Mouse (Mus musculus) 416B (cell line): ENCODE results near the gene Gm10392.

ENCODE experiments used
- DNase-seq: peaks from one replicate; pipeline ENCODE4 v3.0.0; 2011; ENCODE audit warnings: low read depth

Gene Gm10392

DNA sequence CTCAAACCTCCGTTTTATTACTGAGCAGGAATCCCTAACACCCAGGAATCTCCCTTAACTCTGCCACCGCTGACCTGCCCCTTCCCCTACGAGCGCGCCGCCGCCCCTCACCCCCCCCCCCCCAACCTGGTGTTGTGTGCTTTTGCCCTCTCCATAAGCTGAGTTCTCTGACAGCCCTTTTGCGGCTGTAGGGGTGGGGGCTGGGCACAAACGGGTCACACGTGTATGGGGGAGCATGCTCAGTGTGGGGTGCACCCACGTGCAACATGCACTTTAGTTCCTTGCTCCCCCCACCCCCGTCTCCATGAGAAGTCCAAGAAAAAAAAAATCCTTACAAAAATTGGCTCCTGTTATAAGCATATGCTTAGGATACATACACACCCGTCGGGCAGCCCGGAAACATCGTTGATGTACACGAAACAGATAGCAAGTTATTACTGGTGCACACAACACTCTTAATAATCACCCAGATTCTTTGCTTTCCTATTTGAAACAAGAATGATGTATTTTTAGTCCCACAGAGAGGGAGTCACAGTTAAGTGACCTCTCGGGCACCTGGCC lies 26.6 kb downstream of the Gm10392 start:
- DNase-seq, result peak; percentile 83

DNA sequence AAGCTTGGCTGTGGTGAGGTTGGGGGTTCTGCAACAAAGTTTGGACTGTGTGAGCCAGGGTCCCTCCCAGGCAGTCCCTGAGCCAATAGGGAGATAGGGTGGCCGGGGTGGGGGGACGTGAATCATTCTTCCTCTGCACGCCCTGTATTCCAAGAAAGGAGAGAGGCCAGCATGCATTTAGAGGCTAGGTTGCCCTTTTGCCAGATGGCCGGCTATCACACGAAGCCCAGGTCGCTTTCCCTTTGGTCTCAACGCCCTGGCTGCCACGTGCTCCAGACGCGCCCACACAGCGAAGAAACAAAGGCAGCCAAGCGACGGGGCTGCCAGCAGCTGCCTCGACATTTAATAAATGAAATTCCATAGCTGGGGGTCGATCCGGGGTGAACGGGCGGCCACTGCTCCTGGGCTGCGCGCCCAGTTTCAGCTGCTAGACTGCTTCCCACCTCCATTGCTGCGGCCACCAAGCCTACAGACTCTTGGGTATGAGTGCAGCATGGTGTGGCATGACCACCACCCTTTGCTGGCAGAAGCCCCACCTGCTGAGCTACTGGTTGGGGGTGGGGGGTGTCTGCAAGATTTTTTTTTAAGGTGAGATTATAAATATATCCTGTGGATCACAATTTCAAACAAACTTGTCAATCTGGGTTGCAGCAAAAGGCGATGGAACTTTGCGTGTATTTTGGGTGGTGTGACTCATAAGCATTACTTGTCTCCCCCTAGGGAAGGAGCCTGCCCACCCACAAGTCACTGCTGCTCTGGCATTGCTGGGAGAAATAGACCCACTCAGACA lies 27.3 kb downstream of the Gm10392 start:
- DNase-seq, result peak; percentile 96

DNA sequence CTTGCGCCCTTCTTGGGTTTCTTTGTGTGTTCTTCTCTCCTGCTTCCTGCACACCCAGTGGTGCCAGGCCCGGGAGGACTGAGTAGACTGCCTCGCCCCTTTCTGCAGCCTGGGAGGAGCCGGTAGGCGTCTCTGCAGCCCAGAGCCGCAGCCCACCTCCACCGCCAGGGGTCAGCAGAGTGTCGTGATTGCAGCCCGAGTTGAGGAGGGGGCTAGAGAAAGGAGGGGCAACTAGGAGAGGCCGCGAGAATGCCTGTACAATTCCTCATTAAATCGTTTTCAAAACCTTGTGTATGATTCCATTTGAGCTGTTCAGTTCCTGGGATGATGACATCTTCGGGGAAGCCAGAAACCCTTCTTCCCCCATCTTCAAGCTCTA lies 27.9 kb downstream of the Gm10392 start:
- DNase-seq, result peak; percentile 92

DNA sequence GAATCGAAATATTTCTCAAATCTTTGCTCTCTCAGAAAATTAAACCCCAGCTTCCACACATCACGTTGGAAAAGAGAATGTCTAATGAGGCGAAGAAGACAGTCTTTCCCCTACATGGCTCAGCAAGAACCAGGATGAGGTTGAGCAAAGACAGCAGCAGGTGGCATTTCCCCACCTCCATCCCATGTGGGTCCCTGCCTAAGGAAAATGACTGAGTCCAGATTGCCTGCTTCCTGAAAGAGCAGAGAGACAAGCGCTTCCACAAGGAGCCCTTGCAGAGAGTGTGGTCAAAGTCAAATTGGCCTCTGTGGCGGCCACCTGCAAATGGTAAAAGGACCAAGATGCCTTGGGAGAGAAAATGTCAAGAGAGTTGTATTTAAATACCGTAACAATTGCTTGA lies 28.5 kb downstream of the Gm10392 start:
- DNase-seq, result no peak

DNA sequence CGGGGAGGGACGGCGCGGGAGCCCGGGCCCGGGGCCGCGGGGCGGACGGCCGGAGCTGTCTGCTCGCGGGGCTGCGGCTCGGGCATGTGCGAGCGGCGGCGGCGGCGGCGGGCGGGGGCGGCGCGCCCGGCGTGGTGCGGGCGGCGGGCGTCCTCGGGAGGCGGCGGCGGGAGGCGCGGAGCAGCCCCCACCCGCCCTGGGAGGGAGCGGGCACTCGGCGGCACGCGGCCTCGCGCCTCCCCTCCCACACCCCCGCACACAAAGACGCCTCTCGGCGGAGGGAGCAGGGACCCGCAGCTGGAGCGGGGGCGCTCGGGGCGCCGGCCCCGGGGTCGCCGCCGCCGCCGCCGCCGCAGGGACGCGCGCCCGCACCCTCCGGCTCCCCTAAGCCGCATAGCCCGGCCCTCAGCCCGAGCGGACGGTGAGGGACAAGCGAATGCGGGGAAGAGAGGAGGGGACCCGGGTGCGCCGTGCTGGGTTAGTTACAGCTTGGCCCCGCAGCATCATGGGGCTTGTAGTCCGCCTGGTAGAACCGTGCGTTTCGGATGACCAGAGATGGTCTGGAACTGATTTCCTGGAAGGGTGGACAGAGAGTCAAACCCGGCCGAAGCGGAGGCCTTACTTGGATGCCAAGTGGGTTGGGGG lies 29.3 kb downstream of the Gm10392 start, which contains the start of gene Ankrd13b:
Gene Ankrd13b (minus strand): TSS at position 88 of the 645 bp plus-strand sequence.
- DNase-seq, result peak; percentile 68

DNA sequence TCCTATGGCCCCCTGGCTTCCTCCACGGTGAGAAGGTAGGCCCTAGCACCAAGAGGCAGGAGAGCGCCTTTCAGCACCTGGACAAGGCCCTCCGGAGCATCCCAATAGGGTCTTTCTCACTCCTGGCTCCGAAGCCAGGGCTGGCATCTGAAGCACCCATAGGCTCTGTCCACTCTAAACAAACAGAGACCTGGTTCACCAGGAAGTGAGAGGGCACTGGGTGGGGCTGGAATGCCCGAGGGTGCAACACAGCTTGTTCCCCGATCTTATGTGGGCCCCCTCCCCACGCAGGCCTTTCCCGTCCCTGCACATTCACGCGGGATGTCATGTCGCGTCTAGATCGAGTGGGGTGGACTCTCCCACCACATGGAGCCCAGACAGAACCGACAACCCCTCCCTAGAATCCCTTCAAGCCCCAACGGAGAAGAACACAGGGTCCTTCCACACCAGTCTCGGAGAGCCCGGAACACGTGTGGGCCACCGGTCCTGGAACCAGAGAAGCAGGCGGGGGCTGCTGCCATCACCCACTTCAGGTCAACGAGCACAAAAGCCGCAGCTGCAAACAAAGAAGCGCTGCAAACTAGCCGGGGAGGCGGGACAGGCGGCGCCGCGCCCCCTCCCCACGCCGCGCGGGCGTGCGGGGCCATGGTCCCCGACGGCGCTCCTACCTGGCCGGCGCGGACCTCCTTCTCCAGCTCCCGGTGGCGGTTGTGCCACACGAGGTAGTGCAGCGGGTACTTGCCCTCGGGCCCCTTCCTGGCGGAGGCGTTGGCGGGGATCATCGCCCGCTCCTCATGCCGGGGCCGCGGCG lies 30.0 kb downstream of the Gm10392 start:
- DNase-seq, result no peak

DNA sequence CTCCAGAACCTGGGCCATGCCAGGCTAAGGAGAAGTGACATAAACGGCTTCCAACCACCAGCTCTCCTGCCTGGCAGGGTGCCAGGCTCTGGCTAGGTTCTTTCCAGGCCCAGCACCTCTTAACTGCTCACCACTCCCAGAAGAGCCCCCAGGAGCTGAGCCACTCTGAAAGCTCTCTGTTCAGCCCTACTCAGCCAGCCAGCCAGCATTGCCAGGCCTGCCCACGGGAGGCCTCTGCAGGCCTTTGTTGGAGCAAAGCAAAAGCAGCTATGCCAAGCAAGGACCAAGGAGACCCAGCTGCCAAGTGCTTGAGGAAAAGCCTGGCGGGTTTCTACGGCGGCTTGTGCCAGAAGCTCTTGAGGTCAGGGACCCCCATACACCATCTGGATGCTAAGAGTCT lies 32.2 kb downstream of the Gm10392 start:
- peak; percentile 53 for DNase-seq

DNA sequence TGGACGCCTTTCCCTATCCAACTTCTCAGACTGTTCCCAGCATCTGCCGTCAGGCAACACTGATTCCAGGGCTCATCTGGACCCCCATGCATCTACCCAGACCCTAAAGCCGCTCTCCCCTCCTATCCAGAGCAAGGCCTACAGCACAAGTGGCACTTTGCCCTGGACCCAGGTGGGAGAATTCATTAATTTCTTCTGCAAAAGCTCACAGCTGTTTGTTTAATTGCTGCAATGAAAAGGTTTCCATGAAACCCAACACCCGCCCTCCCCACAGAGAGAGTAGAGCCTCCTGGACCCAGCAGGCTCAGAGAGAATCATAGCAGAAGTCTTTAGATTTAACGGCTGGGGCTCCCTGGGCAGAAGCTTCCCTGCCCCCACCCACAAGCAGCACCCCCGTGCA lies 33.8 kb downstream of the Gm10392 start:
- DNase-seq, result no peak

DNA sequence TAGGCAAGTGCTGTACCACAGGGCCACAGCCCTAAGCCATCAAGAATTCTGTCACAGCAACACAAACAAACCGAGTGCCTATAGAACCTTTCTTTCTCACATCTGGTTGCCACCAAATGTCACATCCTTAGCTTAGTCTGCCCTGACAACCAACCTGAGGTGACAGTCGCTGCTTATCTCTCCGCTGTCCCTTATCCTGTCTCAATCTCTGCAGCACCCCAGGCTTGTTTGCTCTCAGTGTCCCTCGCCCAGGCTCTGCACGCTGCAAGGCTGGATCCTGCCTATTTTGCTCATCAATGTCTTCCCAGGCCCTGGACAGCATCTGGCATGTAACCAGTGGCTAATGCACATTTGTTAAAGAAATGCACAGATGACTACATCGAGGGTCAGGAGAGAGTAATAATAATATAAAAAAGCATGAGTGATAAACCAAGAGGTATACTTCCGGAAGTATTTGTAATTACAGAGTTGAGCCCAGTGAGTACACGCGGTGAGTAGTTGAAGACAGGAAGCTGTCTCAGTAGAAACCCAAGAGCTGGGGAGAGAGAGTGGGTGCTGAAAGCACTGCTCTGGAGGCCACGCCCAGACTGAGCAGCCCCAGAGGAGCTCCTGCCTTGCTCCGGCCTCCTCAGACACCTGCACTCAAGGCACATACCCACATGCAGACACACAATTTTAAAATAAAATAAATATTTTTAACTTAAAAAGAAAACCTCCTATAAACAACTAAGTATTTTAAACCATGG lies 35.3 kb downstream of the Gm10392 start:
- DNase-seq, result peak; percentile 65

DNA sequence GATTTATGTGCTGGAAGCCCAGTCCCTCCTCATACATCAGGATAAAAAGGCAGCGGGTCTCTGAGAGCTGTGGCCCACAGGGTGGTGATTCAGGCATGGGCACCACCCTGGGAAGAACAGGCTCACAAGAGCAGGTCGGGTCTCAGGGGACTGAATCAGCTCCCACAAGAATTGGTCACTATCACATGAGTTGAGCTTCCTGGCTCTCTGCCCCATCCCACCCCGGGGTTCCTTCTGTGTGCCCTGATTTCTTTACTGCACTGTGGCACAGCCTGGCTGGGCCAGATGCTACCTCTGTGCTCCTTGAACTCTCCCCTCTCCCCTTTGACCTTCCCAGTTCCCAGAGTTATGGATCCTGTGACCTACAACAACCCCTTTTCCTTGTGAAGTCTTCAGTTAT lies 36.0 kb downstream of the Gm10392 start:
- DNase-seq, result no peak

DNA sequence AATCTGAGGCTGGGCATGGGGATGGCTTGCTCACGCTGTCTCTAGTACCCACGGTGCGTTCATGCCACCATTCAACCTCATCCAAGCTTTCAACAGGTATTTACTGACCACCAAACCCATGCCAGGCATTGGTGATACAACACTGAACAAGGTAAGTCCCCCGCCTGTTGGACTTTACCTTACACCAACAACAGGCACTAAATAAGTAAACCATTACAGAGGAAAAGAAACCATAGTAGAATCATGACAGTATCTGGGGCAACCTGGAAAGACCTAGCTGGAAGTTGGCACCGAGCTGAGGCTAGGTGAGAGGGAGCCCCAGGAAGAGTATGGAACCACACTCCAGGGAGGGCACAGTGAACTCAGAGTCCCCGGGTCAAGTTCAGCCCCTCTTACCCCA lies 42.1 kb downstream of the Gm10392 start:
- DNase-seq, result no peak

DNA sequence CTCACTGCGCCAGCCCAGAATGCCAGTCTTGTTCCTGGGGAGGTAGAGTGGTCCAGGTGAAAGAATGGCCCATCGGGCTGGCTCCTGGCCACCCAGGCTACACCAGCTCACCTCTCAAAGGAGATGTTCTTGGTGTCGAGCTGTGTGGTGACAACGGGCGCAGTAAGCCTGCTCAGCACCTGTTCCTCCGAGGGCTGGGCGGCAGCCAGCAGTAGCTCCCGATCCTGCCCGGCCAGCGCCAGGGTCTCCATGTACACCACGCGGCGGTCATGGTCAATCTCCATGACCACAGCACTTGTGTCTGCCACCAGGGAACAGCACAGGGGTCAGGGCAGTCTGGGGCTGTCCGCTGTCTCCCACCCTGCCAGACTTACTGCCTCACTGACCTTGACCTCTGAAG lies 42.8 kb downstream of the Gm10392 start:
- no peak for DNase-seq

DNA sequence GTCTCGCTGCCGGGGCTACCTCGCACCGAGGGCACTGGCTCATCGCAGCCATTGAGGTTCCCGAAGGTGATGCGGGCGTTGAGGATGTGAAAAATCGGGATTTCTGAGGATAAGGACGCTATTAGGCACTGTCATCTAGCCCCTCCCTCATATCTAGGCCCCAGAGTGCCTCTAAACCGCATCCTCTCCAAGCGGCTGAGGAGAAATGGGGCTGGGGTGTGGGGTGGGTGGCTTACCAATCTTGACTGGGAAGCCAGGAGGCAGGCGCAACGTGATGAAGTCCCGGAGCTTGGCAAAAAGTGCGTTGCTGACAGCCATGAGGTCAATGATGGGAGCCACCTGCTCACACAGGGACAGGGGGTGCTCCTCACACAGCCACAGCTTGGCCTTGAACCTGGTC lies 46.2 kb downstream of the Gm10392 start:
- DNase-seq, result no peak

DNA sequence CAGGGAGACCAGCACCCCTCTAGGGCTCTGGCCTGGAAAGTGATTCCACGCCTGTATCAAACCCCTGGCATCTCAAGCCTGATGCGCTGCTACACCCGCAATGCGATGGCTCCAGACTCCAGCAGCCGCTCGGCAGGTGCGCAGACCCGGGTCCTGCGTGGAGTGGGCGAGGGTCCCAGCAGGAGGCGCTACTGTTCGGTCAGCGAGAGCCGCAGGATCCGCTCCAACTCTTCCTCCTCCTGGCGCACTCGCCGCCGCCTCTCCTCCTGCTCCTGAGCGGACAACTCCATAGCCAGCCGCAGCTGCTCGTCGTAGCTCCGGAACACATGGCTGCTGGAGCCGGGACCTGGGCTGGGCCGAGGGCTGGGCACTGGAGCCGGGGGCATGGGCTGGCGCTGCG lies 47.6 kb downstream of the Gm10392 start:
- no peak for DNase-seq

DNA sequence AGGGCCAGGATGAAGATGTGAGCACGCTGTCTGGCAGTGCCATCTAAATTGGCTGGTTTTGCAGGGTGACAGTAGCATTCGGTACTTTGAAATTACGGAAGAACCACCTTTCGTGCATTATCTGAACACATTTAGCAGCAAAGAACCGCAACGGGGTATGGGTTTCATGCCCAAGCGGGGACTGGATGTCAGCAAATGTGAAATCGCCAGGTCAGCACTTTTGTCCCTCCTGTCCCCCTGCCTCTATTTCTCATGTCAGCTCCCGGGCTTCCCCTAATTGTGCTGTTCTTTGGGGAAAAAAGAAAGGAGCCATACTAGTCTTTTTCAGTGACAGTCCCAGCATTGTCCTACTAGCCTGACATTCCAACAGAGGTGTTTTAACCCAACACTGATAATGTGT lies 50.6 kb downstream of the Gm10392 start:
- no peak for DNase-seq

DNA sequence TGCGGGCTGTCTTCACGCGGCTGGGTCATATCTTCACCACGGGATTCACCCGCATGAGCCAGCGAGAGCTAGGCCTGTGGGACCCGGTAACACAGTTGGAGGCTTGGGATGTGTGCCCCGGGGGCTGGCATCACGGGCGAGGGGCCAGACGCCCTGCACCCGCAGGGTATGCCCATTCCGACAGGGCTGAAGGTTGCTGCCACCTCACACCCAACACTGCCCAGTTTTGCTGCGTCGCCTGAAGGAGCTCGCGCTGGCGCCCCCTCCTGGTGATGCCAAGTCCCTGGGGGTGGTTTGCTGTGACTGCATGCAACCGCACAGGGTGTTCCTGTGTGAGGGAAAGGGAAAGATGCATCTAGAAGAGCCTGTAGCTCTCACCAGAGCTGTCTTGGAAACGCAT lies 51.2 kb downstream of the Gm10392 start:
- DNase-seq, result peak; percentile 88

DNA sequence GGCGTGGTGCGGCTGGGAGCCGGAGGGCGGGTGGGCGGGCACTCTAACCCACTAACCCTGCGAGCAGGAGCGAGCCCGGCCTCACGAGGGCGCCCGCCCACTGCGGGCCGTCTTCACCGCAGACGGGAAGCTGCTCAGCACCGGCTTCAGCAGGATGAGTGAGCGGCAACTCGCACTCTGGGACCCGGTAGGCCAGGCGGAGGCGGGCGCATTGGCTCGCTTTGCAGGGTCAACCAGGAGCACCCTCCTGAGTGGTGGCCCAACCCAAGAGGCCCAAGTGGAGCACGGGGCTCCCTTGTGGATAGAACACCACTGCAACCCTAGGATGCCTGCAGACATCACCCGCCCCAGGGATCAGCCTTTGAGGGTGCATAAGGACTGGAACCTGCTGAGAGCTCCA lies 51.8 kb downstream of the Gm10392 start:
- peak; percentile 83 for DNase-seq
